Mouse (Mus musculus) lung, adult 2 months (tissue): ENCODE measurements around the gene Nipal1. TPM values are rescaled to one million over a fixed set of nuclear protein-coding genes. Genes with fewer than 3 reads are reported as not detected.

Source experiments
- DNase-seq: peaks from one replicate; pipeline ENCODE4 v3.0.0; 2022
- H3K4me1 ChIP-seq: fragments of 200-500 bp; 2 replicates; pipeline ENCODE4 v1.6.1; 2011; ENCODE audit warnings: low read length; ENCODE audit not compliant: control insufficient read depth, insufficient read depth
- H3K4me3 ChIP-seq: fragments of 200-500 bp; replicated peaks from 2 replicates; pipeline ENCODE3; 2011; ENCODE audit warnings: low read depth, mild to moderate bottlenecking, control low read depth, low read length; ENCODE audit errors: extremely low read depth
- CTCF ChIP-seq: fragments of 200-500 bp; IDR thresholded peaks from 2 replicates; pipeline ENCODE4 v1.5.1; 2011; ENCODE audit warnings: mild to moderate bottlenecking, low read length, control low read depth; ENCODE audit not compliant: insufficient read depth
- POLR2A ChIP-seq: fragments of 200-500 bp; IDR thresholded peaks from 2 replicates; pipeline ENCODE4 v1.6.1; 2011; ENCODE audit warnings: low read depth, mild to moderate bottlenecking, control low read depth, low read length, borderline replicate concordance; ENCODE audit errors: extremely low read depth
- WGBS: fragments of 180-500 bp; shearing (Covaris S2); methylation state at CpG from one replicate; pipeline ENCODE4 v1.1.7; 2018; 5-methylcytosine and 5-hydroxymethylcytosine counted together
- polyA plus RNA-seq: library from polyadenylated mRNA; depleted of rRNA; stranded (reverse); fragments of >200 nt; gene quantifications from 2 replicates; pipeline ENCODE4 v1.2.3, GENCODE M21; 2012; rRNA removed

The Nipal1 gene
- polyA plus RNA-seq = 2.2 and 3.6 TPM in 2 replicates

GRCm38 (mm10) chr5:72647418-72647907 is at the start of gene Nipal1:
TSS of gene Nipal1 (plus strand) at chr5:72647795.
- TF ChIP-seq CTCF = no peak
- no peak; the same call in 1 of the 2 replicates for TF ChIP-seq POLR2A
- DNase-seq = peak; percentile 47
- no peaks in the 10 kb centered on the region for H3K4me1 ChIP-seq
- H3K4me3 ChIP-seq = peak within 1 kb of the TSS; percentile 66
- WGBS = under 1% methylated on average over 25 of the region's 25 CpGs

DNA sequence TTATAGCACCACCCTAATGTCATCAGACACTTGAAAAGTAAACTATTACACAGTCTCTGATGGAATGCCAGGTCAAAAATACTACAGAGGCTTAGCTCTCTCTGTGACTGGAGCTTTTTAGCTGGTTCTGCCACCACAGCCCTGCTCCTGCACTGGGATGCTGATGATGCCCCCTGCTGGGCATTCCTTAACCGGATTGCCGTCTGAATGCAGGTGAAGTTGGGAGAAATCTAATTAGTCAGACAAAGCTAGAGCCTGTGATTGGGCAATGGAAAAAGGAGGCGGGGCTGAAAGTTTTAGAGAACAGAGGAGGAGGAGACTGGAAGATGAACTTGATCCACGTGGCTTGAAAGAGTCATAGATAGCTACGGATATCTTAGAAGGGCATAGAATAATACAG is 46.6 kb upstream of the Nipal1 start:
- TF ChIP-seq CTCF (peak; percentile 63), POLR2A (no peak)
- 10% methylated on average over 5 of the region's 5 CpGs for WGBS
- peak; percentile 39 for DNase-seq
- Histone ChIP-seq H3K4me1 (no peaks in the 10 kb centered on the region), H3K4me3 (no peak overlapping the region)

- TF ChIP-seq POLR2A (no peak), CTCF (no peak)
- DNase-seq = no peak
- WGBS = 83% methylated on average over 4 of the region's 4 CpGs
- H3K4me3 ChIP-seq = no peak overlapping the region
- no peaks in the 10 kb centered on the region for H3K4me1 ChIP-seq
These were observed 44.5 kb upstream of the Nipal1 start for GRCm38 (mm10) chr5:72603138-72603537.

DNA sequence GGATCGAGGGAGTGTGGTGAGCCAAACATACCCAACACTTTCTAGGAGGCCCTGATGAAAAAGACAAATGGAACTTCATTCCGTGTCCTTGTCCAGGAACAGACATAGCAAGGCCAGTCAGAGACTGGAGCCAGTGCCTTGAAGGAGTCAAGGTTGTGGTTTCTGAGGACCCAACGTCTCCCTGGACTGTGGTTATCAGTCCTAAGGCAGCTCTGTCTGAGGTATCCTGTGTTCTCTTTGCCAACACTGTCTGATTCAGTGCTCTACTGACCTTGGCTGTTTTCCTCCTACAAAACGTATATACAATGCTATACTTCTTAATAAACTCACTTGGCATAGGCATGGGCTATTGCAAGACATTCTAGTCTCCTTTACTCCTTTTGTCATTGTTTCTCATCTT is 30.2 kb upstream of the Nipal1 start:
- DNase-seq = no peak
- WGBS = 71% methylated on average over 4 of the region's 4 CpGs
- no peaks in the 10 kb centered on the region for H3K4me1 ChIP-seq
- H3K4me3 ChIP-seq = no peak overlapping the region
- TF ChIP-seq POLR2A (no peak), CTCF (no peak)

DNA sequence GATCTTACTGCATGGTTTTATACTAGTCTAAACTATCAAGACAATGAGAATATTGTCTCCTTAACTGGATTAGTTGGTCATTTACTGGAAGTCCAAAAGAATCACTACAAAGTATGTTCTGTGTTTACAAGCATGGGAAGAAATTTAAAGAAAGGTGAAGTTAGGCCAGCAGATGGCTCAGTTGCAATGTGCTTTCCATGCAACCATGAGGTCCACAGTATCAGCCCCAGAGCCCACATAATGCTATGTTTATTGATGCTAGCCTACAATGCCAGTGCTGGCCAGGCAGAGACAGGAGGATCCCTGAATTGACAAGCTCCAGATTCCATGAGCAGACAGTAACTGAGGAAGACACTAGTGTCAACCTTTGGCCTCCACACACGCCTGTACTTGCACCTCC is 26.6 kb upstream of the Nipal1 start:
- no peak for DNase-seq
- no peak for TF ChIP-seq CTCF
- no peak for TF ChIP-seq POLR2A
- WGBS = 78% methylated on average over 1 of the region's 1 CpGs
- no peak overlapping the region for H3K4me3 ChIP-seq
- no peaks in the 10 kb centered on the region for H3K4me1 ChIP-seq

DNA sequence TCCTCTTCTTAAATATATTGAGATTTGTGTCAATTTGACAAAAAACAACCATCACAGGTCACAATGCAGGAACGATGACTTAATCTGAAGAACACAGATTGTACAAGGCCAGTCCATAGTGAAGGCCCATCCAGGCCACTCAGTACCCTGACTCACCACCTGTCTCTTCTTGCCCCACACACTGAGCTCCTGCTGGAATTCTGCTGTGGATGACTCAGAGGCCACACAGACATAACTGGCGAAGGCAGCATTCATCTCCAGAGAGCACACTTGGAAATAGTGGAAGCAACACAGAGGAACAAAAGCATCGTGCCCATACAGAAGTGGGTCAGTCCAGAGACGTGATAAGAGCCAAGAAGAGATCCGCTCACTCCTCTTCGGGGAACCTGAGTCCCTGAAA is 17.6 kb upstream of the Nipal1 start:
- Histone ChIP-seq H3K4me1 (no peaks in the 10 kb centered on the region), H3K4me3 (no peak overlapping the region)
- 82% methylated on average over 6 of the region's 6 CpGs for WGBS
- DNase-seq = no peak
- TF ChIP-seq CTCF (no peak), POLR2A (no peak)

DNA sequence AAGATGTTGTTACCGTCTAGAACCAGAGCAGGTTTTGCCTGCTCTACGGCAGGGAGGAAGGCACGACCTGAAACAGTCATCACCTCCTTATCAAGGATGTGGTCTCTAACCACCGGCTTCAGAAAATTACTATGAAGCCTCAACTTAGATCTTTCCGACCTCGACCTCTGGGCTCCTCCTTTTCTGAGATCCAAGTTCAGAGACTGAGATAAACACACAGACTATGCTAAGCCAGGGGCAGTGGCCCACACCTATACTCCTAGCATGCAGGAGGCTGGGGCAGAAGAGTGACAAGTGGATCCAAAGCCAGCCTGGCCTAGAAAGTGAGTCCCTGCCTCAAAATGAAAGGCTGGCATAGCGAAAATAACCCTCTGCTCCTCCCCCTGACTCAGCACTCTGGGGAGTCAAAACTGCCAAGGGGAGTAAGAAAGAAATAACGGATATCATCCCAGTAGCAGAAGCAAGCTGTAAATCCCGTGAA is 12.8 kb upstream of the Nipal1 start:
- Histone ChIP-seq H3K4me3 (no peak overlapping the region), H3K4me1 (peaks cover 2% of the 10 kb centered on the region; the same call in 1 of the 2 replicates)
- TF ChIP-seq POLR2A (no peak), CTCF (no peak)
- 74% methylated on average over 9 of the region's 9 CpGs for WGBS
- no peak for DNase-seq

DNA sequence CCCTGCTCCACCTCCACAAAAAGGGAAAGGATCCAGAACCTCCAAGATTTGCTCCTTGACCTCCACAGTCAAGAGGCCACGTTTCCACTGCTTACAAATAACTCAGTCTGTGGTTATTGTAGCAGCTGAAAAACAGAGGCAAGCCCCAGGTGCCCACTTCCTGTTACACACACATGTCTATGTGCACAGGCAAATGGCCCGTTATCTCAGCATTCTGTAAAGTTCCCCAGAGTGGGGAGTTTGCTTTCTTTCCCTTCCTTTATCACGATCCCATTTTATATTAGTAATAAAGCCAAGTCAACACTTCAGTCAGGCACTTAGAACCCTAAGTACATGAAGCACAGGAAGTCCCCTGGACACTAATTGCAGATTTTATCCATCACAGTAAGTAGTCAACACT is 11.5 kb upstream of the Nipal1 start:
- WGBS = 32% methylated on average over 3 of the region's 3 CpGs

DNA sequence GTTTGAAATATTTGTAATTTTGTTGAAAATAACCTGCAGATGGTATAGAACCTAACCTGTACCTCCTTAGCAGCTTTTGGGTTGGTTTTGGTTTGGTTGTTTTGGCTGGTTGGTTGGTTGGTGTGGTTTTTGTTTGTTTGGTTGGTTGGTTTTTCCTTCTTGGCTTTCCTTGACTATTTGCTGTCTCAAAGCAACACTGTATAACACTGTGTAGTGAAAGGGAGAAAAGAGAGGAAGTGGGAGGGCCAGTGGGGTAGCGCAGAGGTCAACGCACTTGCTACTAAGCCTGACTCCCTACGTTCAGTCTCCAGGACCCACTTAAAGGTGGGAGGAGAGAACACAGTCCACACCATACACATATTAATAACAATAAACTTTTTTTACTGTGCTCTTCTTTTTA is 11.0 kb upstream of the Nipal1 start:
- no peak for TF ChIP-seq POLR2A
- TF ChIP-seq CTCF = no peak
- H3K4me3 ChIP-seq = no peak overlapping the region
- no peak for DNase-seq
- WGBS = 63% methylated on average over 3 of the region's 3 CpGs
- H3K4me1 ChIP-seq = peaks cover 2% of the 10 kb centered on the region; the same call in 1 of the 2 replicates

More for the DNA sequence above, 11.5 kb upstream of the Nipal1 start:
- Histone ChIP-seq H3K4me3 (no peak overlapping the region), H3K4me1 (peaks cover 2% of the 10 kb centered on the region; the same call in 1 of the 2 replicates)
- TF ChIP-seq CTCF (no peak), POLR2A (no peak)
- peak; percentile 20 for DNase-seq

GRCm38 (mm10) chr5:72640072-72640471 is 7.5 kb upstream of the Nipal1 start:
- TF ChIP-seq POLR2A = no peak
- no peak for TF ChIP-seq CTCF
- Histone ChIP-seq H3K4me3 (no peak overlapping the region), H3K4me1 (peaks cover 2% of the 10 kb centered on the region; the same call in 1 of the 2 replicates)
- WGBS = 95% methylated on average over 1 of the region's 1 CpGs
- DNase-seq = no peak

DNA sequence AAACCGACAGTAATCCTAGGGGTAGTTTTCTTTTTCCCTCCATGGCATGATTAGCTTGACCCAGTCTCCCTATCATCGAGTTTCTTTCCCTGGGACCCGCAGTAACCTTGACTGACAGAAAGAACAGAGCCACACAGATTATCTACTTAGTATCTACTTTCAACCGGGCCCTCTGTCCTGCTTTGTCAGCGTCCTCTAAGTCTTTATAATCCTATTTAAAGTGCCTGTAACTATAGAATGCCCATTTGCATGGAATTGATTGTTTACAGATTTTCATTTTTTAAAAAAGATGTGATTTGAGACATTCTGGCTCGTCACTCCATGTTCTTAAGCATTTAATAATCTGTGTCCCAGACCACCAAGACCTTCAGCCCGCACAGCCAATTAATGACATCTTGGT is 3.9 kb upstream of the Nipal1 start:
- Histone ChIP-seq H3K4me3 (no peak overlapping the region), H3K4me1 (no peaks in the 10 kb centered on the region)
- 65% methylated on average over 7 of the region's 7 CpGs for WGBS
- no peak for DNase-seq
- no peak for TF ChIP-seq POLR2A
- TF ChIP-seq CTCF = no peak
